Mouse (Mus musculus) embryo, embryonic 11.5 days (tissue): ENCODE measurements around the gene Gm7145.
"Not testable (repeated sequence)": the region's sequence is repeated elsewhere in the genome, so short reads cannot be mapped to it uniquely, and the experiment has no call there.

Experiments used
- DNase-seq: peaks from one replicate; pipeline ENCODE4 v3.0.0-alpha.2; 2012; ENCODE audit warnings: low read depth, low spot score

Gene Gm7145

GRCm38 (mm10) chr1:117965639-117966038 is at the start of gene Gm7145:
Gm7145 (plus strand) TSS chr1:117965939.
- no peak for DNase-seq

- DNase-seq = not testable (repeated sequence)
These were observed 38.0 kb upstream of the Gm7145 start, which contains the start of gene Gm28168 for GRCm38 (mm10) chr1:117927715-117928114. Gm28168 (plus strand) TSS chr1:117928015.

GRCm38 (mm10) chr1:118003876-118004275 is 38.1 kb downstream of the Gm7145 start:
- DNase-seq = not testable (repeated sequence)

GRCm38 (mm10) chr1:118012736-118013135 is 47.0 kb downstream of the Gm7145 start:
- DNase-seq = not testable (repeated sequence)
